Mouse (Mus musculus) gastrocnemius, postnatal 36 days (tissue): Measurements from ENCODE around the gene Rbm34. TPM values are rescaled to one million over a fixed set of nuclear protein-coding genes. Genes with fewer than 3 reads are reported as not detected.
A peak's percentile ranks its signal among the peaks of the same experiment; 100 is the strongest.

Experiments
- DNase-seq, 2 experiments: peaks; one replicate each; pipeline ENCODE4 v3.0.0; 2022
- intact Hi-C: fragments of 180-260 bp; cut with DNase I; formaldehyde crosslinking; loops from one replicate; pipeline ENCODE4 v1.15.1; 2025
- total RNA-seq, 2 experiments: library from RNA; stranded (reverse); gene quantifications; 2 replicates each; pipeline ENCODE4 v1.2.3; 2021

Rbm34 gene
- total RNA-seq, 2 experiments from 2014 or later: 3.4 to 5.1 TPM

- intact Hi-C loops: no loop called here
- no peak for DNase-seq
Observed at GRCm38 (mm10) chr8:126968107-126968506, 2.8 kb downstream of the Rbm34 start.

DNA sequence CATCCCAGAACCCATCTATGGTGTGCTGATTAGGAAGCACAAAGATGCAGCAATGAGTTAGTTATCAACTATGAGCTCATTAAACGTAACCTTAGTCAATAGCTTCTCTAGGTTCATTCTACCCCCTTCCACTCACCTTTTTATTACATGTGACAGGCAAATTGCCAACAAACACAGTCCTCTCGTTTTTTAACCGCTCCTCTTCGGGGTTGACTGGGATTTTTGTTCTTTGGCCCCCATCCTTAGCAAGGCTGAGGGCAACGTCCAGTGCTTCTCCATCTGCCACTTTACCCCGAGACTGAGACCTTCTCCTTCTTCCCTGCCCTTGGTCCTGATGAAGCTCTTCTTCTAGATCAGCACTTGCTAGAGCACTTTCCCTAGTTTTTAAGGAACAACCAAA is 5.6 kb downstream of the Rbm34 start:
- no peak for DNase-seq
- intact Hi-C loops: no loop called here

- no peak for DNase-seq
- intact Hi-C loops: no loop called here
Observed at GRCm38 (mm10) chr8:126962871-126963270, 8.0 kb downstream of the Rbm34 start.

DNA sequence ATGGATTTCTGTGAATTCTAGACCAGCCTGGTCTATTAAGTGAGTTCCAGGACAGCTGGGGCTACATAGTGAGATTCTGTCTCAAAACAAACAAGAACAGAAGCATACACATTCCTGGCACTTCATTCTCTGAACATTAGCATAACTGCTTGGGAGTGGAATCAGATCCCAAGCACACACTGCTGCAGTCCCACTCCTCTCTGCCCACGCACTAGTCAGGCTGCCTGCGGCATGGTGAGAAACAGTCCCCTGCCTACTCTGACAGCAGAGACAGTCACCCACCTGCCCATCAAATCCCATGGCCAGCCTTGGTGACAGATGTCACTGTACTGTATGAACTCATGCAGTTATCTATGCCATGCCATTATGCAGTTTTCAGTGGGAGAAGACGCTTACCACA is 9.4 kb downstream of the Rbm34 start:
- intact Hi-C loops: no loop called here
- no peak for DNase-seq

DNA sequence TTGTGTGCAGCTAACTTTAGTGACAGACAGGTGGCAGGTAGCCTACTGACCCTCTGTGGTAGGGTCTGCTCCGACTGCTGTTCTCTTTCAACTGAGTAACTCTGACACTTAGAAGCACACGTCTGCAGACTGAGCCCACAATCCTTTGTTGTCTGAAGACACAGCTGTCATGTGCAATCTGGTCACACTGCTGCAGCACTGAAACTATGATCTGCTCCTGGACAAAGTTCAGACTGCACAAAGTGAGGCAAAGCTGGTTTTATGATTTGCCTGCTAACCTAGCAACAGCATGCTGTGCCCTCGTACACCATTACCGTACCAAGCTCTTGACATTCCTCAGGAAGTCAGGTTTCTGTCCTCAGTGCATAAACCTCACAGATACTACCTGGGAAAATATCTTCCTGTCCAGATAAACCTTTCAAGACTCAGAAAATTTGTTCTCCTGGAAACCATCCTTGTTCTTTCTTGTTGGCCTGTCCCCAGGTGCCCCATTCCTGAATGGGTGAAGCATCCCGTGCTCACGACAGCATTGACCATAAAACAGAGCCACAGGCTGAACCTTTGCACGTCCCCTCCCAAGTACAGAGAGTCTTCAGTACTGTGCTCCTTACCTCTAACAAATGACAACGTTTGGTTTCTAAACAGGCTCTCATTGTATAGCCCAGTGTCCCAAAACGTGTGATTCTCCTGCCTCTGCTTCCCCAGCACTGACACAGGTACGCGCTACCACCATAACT is 18.8 kb downstream of the Rbm34 start:
- intact Hi-C loops: no loop called here
- no peak for DNase-seq

- no peak for DNase-seq
- intact Hi-C loops: no loop called here
Observed at GRCm38 (mm10) chr8:126949527-126949926, 21.3 kb downstream of the Rbm34 start.

GRCm38 (mm10) chr8:126946444-126946843 is 24.4 kb downstream of the Rbm34 start:
- intact Hi-C loops: no loop called here

DNA sequence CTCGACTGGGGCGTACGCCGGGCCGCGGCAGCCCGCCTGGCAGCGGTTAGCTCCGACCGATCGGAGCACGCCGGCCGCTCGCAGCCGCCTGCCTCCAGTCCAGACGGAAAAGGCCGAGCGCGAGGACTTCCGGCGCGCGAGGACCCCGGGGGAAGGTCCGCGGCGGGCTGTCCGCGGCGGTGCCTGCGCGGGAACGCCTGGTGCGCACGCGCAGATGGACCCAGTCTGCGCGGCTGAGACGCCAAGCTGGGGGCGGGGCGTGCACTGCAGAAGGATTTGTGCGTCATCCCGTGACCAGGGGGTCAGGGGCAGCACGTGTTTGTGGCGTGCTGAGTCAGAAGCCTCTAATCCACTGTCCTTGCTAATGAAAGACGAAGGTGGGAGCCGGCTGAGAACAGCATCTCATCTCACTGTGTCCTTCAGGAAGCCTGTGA is 25.1 kb downstream of the Rbm34 start, which contains the start of gene Tomm20:
TSS of gene Tomm20 (minus strand) at position 115 of the 434 bp plus-strand sequence.
- intact Hi-C loops: no loop called here
- DNase-seq: peak; percentile 94 to 97

More at GRCm38 (mm10) chr8:126946444-126946843, 24.4 kb downstream of the Rbm34 start:
- no peak for DNase-seq

DNA sequence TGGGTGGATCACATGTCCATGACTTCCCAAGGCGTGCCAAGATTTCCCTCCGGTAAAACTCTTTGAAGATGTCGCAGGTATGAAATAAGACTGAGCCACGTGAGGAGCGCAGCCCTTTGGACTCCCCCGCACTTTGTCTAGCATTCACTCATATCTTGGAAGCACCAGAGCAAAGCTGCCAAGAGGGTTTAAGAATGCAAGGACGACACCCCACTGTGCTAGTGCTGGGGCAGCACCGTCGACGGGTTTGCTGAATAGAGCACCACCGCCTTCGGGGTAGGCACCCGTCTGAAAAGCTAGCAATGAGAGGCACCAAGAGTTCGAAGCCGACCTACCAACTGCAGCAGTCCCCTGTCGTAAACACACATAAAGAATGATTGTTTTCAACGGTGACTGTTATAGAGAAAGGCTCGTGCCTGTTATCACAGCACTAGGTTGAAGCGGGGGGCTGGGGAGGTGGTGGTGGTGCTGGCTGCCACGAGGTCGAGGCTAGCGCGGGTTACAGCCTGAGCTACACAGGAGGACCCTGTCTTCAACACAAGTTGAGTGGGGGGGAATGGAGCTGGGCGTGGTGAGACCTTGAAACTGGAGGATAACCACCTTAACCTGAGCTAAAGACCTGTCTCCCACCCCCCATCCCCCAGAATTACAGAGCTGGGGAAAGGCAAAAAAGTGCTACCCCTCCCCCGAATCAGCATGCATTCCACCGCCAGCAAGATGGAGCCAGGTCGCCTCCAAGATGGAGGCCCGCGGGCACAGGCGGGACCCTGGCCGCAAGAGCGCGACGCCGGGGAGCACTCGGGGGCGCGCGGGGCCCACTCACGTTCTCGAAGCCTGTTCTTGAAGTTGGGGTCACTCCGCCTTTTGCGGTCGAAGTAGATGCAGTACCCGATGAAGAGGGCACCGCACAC is 25.8 kb downstream of the Rbm34 start:
- DNase-seq: no peak
- intact Hi-C loops: loop anchor here (1.0 kb wide), 1 partner anchor 26 kb away; the partner anchor contains the start of gene Rbm34

DNA sequence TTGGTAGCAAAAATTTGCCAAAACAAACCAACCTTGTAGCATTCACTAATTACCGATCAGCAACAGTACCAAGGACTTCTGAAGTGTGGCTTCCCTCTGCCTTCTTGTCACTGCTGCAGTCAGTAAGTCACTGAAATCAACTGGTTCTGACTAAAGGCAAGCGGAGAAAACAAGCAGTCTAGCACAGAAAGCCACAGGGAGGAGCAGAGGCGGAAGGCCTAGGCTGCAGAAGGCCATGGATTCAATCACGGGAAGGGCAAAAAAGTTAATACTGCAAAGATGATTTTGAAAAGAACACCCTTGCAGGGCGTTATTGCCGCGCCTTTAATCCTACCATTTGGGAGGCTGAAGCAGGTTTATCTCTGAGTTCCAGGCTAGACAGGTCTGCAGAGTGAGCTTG is 27.3 kb downstream of the Rbm34 start:
- DNase-seq: no peak
- intact Hi-C loops: no loop called here

DNA sequence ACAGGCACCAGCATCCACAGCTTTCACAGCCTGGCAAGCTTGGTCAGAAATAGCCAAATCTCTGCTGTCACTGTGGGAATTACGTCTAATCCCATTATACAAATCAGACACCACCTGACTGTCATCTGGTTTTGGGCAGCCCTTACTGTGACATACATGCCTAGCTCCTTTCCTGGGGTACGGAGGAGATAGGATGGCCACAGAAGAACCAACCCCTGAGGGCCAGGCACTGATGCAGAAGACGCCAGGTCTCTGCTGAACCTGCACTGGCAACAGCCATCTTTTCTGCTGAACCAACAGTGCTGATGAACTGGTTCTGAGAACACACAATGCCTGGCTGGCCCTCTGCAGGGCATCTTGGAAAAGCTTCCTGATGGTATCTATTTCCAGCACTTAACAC is 33.5 kb downstream of the Rbm34 start:
- intact Hi-C loops: no loop called here
- no peak for DNase-seq

DNA sequence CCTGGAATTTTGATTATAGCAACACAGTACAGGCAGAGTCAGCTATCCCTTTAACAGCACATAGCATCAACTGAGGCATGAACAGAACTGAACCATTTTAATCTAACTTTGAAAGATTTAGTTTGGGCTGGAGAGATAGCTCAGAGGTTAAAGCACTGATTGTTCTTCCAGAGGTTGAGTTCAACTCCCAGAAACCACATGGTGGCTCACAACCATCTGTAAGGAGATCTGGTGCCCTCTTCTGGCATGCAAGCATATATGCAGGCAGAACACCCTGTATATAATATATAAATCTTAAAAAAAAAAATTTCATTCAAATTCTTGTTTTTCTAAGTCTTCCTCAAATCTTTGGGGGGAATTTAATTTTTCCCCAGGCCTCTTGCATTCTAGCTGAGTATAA is 34.9 kb downstream of the Rbm34 start:
- intact Hi-C loops: no loop called here
- DNase-seq: no peak

GRCm38 (mm10) chr8:126935387-126935786 is 35.5 kb downstream of the Rbm34 start:
- no peak for DNase-seq
- intact Hi-C loops: no loop called here

- intact Hi-C loops: no loop called here
- DNase-seq: no peak
Observed at GRCm38 (mm10) chr8:126932656-126933055, 38.2 kb downstream of the Rbm34 start.

DNA sequence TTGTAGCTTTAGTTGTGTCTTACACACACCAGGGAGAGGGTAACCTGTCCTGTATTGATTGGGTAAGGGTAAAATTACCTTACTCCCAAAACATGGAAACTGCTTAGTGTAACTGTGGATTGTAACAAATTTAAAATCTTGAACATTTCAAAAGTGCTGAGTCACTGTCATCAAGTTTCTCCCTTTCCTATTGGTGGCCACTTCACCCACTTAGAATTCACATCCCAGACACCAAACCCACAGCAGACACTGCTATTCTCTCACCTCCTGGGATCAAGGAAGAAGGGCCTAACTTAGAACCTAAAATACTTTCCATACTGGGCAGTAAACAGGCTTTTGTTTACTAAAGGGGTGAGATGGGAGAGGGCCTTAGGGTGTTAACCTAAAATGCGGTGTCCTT is 38.6 kb downstream of the Rbm34 start:
- intact Hi-C loops: no loop called here
- DNase-seq: no peak

DNA sequence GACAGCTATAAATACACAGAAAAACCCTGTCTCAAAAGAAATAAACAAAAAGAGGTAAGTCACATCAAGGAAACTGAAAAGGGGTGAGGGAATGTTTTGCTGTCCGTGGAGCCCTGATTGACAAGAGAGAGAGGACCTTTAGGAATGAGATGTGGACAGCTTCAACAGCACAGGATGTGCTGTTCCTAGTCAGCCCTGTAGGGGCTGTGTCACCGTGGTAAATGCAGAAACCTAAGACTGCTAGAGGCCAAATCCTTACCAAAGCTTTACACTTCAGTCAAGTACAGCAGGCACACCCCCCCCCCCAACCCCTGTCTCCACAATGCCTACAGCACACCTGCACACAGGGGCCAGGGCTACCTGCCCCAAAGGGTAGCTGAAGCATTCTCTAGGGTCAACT is 39.2 kb downstream of the Rbm34 start:
- intact Hi-C loops: no loop called here
- no peak for DNase-seq

GRCm38 (mm10) chr8:126929607-126930161 is 41.2 kb downstream of the Rbm34 start:
- DNase-seq: peak in 1 of 2 experiments; percentile 43

GRCm38 (mm10) chr8:126928755-126929505 is 41.9 kb downstream of the Rbm34 start:
- intact Hi-C loops: loop anchor here (2.0 kb wide), 1 partner anchor 46 kb away; no protein-coding TSS in a partner anchor
- DNase-seq: no peak

More at GRCm38 (mm10) chr8:126929607-126930161, 41.2 kb downstream of the Rbm34 start:
- intact Hi-C loops: loop anchor here (2.0 kb wide), 1 partner anchor 45 kb away; no protein-coding TSS in a partner anchor

DNA sequence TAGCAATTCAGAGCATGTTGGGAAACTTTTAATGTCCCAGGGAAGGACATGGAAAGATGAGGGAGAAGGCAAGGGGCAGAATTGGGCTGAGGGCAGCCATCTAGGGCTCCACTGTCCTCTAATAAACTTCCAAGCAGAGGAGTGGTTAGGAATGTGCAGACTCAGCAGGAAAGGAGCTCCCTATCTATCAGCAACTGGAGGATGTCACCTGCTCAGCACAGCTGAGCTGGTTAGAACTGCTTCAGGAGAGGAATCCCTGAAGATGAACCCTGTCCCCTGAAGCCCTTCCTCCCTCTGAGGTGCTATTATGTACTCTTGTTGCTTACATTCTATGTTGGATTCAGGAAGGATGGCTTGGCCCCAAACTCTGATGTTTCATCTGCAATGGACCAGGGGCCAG is 42.8 kb downstream of the Rbm34 start:
- intact Hi-C loops: loop anchor here (2.0 kb wide), 1 partner anchor 47 kb away; no protein-coding TSS in a partner anchor
- DNase-seq: no peak

- intact Hi-C loops: no loop called here
- DNase-seq: no peak
Observed at GRCm38 (mm10) chr8:126927058-126927457, 43.8 kb downstream of the Rbm34 start.
